Mouse (Mus musculus) midbrain, embryonic 14.5 days (tissue): ENCODE measurements at regions not wholly inside any gene's neighbourhood (a gene's known extent, or its start where the extent isn't known, plus 50 kb on each side); places are given as distances from the start of the nearest gene placed in this dataset.

Source experiments
- ATAC-seq: fragments of 200-750 bp; cut with Nextera tagmentation; 2 replicates; pipeline ENCODE4 v1.8.0; 2017; ENCODE audit warnings: moderate number of reproducible peaks, moderate library complexity; ENCODE audit not compliant: low FRiP score, low TSS enrichment
- DNase-seq: peaks from one replicate; pipeline ENCODE4 v3.0.0-alpha.2; 2015
- H3K27ac ChIP-seq: fragments of 300-500 bp; sonication (generic); replicated peaks from 2 replicates; pipeline ENCODE4 v1.5.1; 2014; ENCODE audit warnings: mild to moderate bottlenecking, low read depth, low read length, moderate library complexity
- H3K27me3 ChIP-seq: fragments of 300-500 bp; sonication (generic); 2 replicates; pipeline ENCODE4 v1.6.1; 2014; ENCODE audit warnings: low read length, control low read depth, mixed read lengths; ENCODE audit not compliant: control insufficient read depth, insufficient read depth
- H3K36me3 ChIP-seq: fragments of 300-500 bp; sonication (generic); 2 replicates; pipeline ENCODE4 v1.6.1; 2014; ENCODE audit warnings: low read length, control low read depth; ENCODE audit not compliant: control insufficient read depth, insufficient read depth
- H3K4me1 ChIP-seq: fragments of 300-500 bp; sonication (generic); 2 replicates; pipeline ENCODE4 v1.6.1; 2014; ENCODE audit warnings: mild to moderate bottlenecking, antibody characterized with exemption, low read length, control low read depth; ENCODE audit not compliant: control insufficient read depth, insufficient read depth
- H3K4me2 ChIP-seq: fragments of 300-500 bp; sonication (generic); 2 replicates; pipeline ENCODE4 v1.6.1; 2014; ENCODE audit warnings: mild to moderate bottlenecking, low read length, moderate library complexity
- H3K4me3 ChIP-seq: fragments of 300-500 bp; sonication (generic); replicated peaks from 2 replicates; pipeline ENCODE4 v1.5.1; 2014; ENCODE audit warnings: low read depth, low read length
- H3K9ac ChIP-seq: fragments of 300-500 bp; sonication (generic); replicated peaks from 2 replicates; pipeline ENCODE4 v1.6.1; 2014; ENCODE audit warnings: mild to moderate bottlenecking, low read length, moderate library complexity
- H3K9me3 ChIP-seq: fragments of 300-500 bp; sonication (generic); 2 replicates; pipeline ENCODE4 v1.6.1; 2016; ENCODE audit warnings: low read length, control low read depth, mixed read lengths; ENCODE audit not compliant: control insufficient read depth
- WGBS: fragments of 180-500 bp; shearing (Covaris S2); extraction: QIAGEN DNeasy Blood & Tissue Kit; methylation state at CpG from one replicate; pipeline ENCODE4 v1.1.7; 2014; 5-methylcytosine and 5-hydroxymethylcytosine counted together

GRCm38 (mm10) chr7:68908401-68908834 is 159.4 kb upstream of the Arrdc4 start:
- peak; percentile 36 for DNase-seq

GRCm38 (mm10) chr7:68907867-68908266 is 158.8 kb upstream of the Arrdc4 start:
- Histone ChIP-seq H3K36me3 (no peaks in the 10 kb centered on the region), H3K9me3 (no peaks in the 10 kb centered on the region), H3K27me3 (no peaks in the 10 kb centered on the region), H3K4me3 (no peak overlapping the region), H3K9ac (no peak overlapping the region), H3K4me2 (no peak overlapping the region), H3K4me1 (peaks cover 14% of the 10 kb centered on the region), H3K27ac (peak overlapping the region; percentile 60; the same call in 1 of the 2 replicates)
- DNase-seq: peak; percentile 39
- WGBS: 56% methylated on average over 7 of the region's 7 CpGs
- no peak for ATAC-seq

More at GRCm38 (mm10) chr7:68908401-68908834, 159.4 kb upstream of the Arrdc4 start:
- WGBS: 62% methylated on average over 1 of the region's 1 CpGs
- Histone ChIP-seq H3K9ac (no peak overlapping the region), H3K36me3 (no peaks in the 10 kb centered on the region), H3K4me1 (peaks cover 14% of the 10 kb centered on the region), H3K4me3 (no peak overlapping the region), H3K4me2 (no peak overlapping the region), H3K27ac (0 out of 2 replicates have a peak overlapping the region, but pooled peaks have one; percentile 45), H3K9me3 (no peaks in the 10 kb centered on the region), H3K27me3 (no peaks in the 10 kb centered on the region)
- 0 out of 2 replicates have a peak, but pooled peaks have one; percentile 41 for ATAC-seq

GRCm38 (mm10) chr7:68906771-68907395 is 157.8 kb upstream of the Arrdc4 start:
- Histone ChIP-seq H3K4me1 (peaks cover 14% of the 10 kb centered on the region), H3K27me3 (no peaks in the 10 kb centered on the region), H3K9me3 (no peaks in the 10 kb centered on the region), H3K9ac (no peak overlapping the region), H3K36me3 (no peaks in the 10 kb centered on the region), H3K4me2 (no peak overlapping the region), H3K27ac (peak overlapping the region; percentile 64), H3K4me3 (no peak overlapping the region)
- ATAC-seq (peak; percentile 37; the same call in 1 of the 2 replicates), DNase-seq (peak; percentile 75)
- 20% methylated on average over 8 of the region's 8 CpGs for WGBS

GRCm38 (mm10) chr7:68905793-68906192 is 156.8 kb upstream of the Arrdc4 start:
- 95% methylated on average over 4 of the region's 4 CpGs for WGBS
- DNase-seq: no peak

GRCm38 (mm10) chr7:68886173-68886572 is 137.1 kb upstream of the Arrdc4 start:
- Histone ChIP-seq H3K27me3 (no peaks in the 10 kb centered on the region), H3K4me3 (no peak overlapping the region), H3K9ac (no peak overlapping the region), H3K27ac (no peak overlapping the region), H3K4me2 (no peak overlapping the region), H3K9me3 (no peaks in the 10 kb centered on the region), H3K36me3 (no peaks in the 10 kb centered on the region), H3K4me1 (no peaks in the 10 kb centered on the region)
- DNase-seq: no peak
- no peak for ATAC-seq

More at GRCm38 (mm10) chr7:68905793-68906192, 156.8 kb upstream of the Arrdc4 start:
- Histone ChIP-seq H3K4me3 (no peak overlapping the region), H3K9me3 (no peaks in the 10 kb centered on the region), H3K4me2 (no peak overlapping the region), H3K9ac (no peak overlapping the region), H3K4me1 (peaks cover 14% of the 10 kb centered on the region), H3K27me3 (no peaks in the 10 kb centered on the region), H3K27ac (no peak overlapping the region), H3K36me3 (no peaks in the 10 kb centered on the region)
- no peak for ATAC-seq

- no peaks in the 10 kb centered on the region for H3K4me1 ChIP-seq
- no peaks in the 10 kb centered on the region; the same call in 1 of the 2 replicates for H3K9me3 ChIP-seq
- H3K4me3 ChIP-seq: no peak overlapping the region
- no peak overlapping the region for H3K27ac ChIP-seq
- no peak overlapping the region for H3K9ac ChIP-seq
- ATAC-seq (no peak), DNase-seq (no peak)
- H3K36me3 ChIP-seq: no peaks in the 10 kb centered on the region
- 67% methylated on average over 5 of the region's 5 CpGs for WGBS
- no peak overlapping the region for H3K4me2 ChIP-seq
- no peaks in the 10 kb centered on the region for H3K27me3 ChIP-seq
These were observed 124.0 kb upstream of the Arrdc4 start for GRCm38 (mm10) chr7:68873008-68873407.

GRCm38 (mm10) chr7:68864322-68865031 is 115.4 kb upstream of the Arrdc4 start:
- Histone ChIP-seq H3K4me1 (0 out of 2 replicates have a peak, but pooled peaks cover 4% of the 10 kb centered on the region), H3K9me3 (no peaks in the 10 kb centered on the region), H3K27ac (no peak overlapping the region), H3K4me3 (no peak overlapping the region), H3K4me2 (no peak overlapping the region), H3K27me3 (no peaks in the 10 kb centered on the region), H3K36me3 (no peaks in the 10 kb centered on the region), H3K9ac (no peak overlapping the region)
- WGBS: 49% methylated on average over 7 of the region's 7 CpGs
- ATAC-seq: peak; percentile 46; the same call in 1 of the 2 replicates
- DNase-seq: peak; percentile 51

- H3K36me3 ChIP-seq: no peaks in the 10 kb centered on the region
- DNase-seq: peak; percentile 67
- no peaks in the 10 kb centered on the region for H3K4me1 ChIP-seq
- peak; percentile 72 for ATAC-seq
- H3K27ac ChIP-seq: no peak overlapping the region
- WGBS: 43% methylated on average over 2 of the region's 2 CpGs
- H3K4me3 ChIP-seq: no peak overlapping the region
- no peak overlapping the region for H3K9ac ChIP-seq
- no peaks in the 10 kb centered on the region for H3K9me3 ChIP-seq
- no peaks in the 10 kb centered on the region for H3K27me3 ChIP-seq
- H3K4me2 ChIP-seq: no peak overlapping the region
These were observed 109.6 kb upstream of the Arrdc4 start for GRCm38 (mm10) chr7:68858471-68859210.
